Mouse (Mus musculus): ENCODE data around the gene 1500009L16Rik. TPM values are rescaled to one million over a fixed set of nuclear protein-coding genes. Genes with fewer than 3 reads are reported as not detected.

1500009L16Rik gene
- polyA plus RNA-seq, 1 experiment = 1.3 TPM

GRCm38 (mm10) chr10:83729076-83729475 is 6.4 kb downstream of the 1500009L16Rik start:
- Histone ChIP-seq H3K4me3 (ENCODE audit: insufficient read depth, low read depth, low read length) (no peak overlapping the region), H3K27me3 (replicated peaks; ENCODE audit: control insufficient read depth, insufficient read depth, low read length) (no peaks in the 10 kb centered on the region), H3K4me1 (ENCODE audit: control insufficient read depth, insufficient read depth, low read length) (no peaks in the 10 kb centered on the region), H3K27ac (ENCODE audit: insufficient read depth, low read depth, low read length) (no peak overlapping the region), H3K36me3 (ENCODE audit: control insufficient read depth, insufficient read depth, low read length) (no peaks in the 10 kb centered on the region)
- WGBS = 71% methylated on average over 3 of the region's 3 CpGs
- DNase-seq = no peak
- TF ChIP-seq POLR2A (IDR thresholded peaks at IDR 0.05; ENCODE audit: low read depth, low read length) = no peak
- TF ChIP-seq CTCF (conservative IDR thresholded peaks at IDR 0.05; ENCODE audit: insufficient read depth, insufficient read length, low read depth, low read length) = no peak

GRCm38 (mm10) chr10:83729492-83729891 is 6.8 kb downstream of the 1500009L16Rik start:
- Histone ChIP-seq H3K36me3 (ENCODE audit: control insufficient read depth, insufficient read depth, low read length) (no peaks in the 10 kb centered on the region), H3K27me3 (replicated peaks; ENCODE audit: control insufficient read depth, insufficient read depth, low read length) (no peaks in the 10 kb centered on the region), H3K27ac (ENCODE audit: insufficient read depth, low read depth, low read length) (no peak overlapping the region), H3K4me3 (ENCODE audit: insufficient read depth, low read depth, low read length) (no peak overlapping the region), H3K4me1 (ENCODE audit: control insufficient read depth, insufficient read depth, low read length) (no peaks in the 10 kb centered on the region)
- peak; percentile 80 for DNase-seq
- WGBS = 26% methylated on average over 7 of the region's 7 CpGs
- TF ChIP-seq CTCF (conservative IDR thresholded peaks at IDR 0.05; ENCODE audit: insufficient read depth, insufficient read length, low read depth, low read length) (peak; percentile 89), POLR2A (IDR thresholded peaks at IDR 0.05; ENCODE audit: low read depth, low read length) (no peak)

GRCm38 (mm10) chr10:83733725-83734124 is 11.1 kb downstream of the 1500009L16Rik start:
- Histone ChIP-seq H3K27me3 (replicated peaks; ENCODE audit: control insufficient read depth, insufficient read depth, low read length) (no peaks in the 10 kb centered on the region), H3K27ac (ENCODE audit: insufficient read depth, low read depth, low read length) (no peak overlapping the region), H3K4me1 (ENCODE audit: control insufficient read depth, insufficient read depth, low read length) (no peaks in the 10 kb centered on the region), H3K36me3 (ENCODE audit: control insufficient read depth, insufficient read depth, low read length) (no peaks in the 10 kb centered on the region), H3K4me3 (ENCODE audit: insufficient read depth, low read depth, low read length) (no peak overlapping the region)
- 90% methylated on average over 4 of the region's 4 CpGs for WGBS
- DNase-seq = no peak
- TF ChIP-seq CTCF (conservative IDR thresholded peaks at IDR 0.05; ENCODE audit: insufficient read depth, insufficient read length, low read depth, low read length) (no peak), POLR2A (IDR thresholded peaks at IDR 0.05; ENCODE audit: low read depth, low read length) (no peak)

- no peaks in the 10 kb centered on the region for H3K36me3 ChIP-seq (ENCODE audit: control insufficient read depth, insufficient read depth, low read length)
- H3K4me3 ChIP-seq (ENCODE audit: insufficient read depth, low read depth, low read length) = no peak overlapping the region
- TF ChIP-seq CTCF (conservative IDR thresholded peaks at IDR 0.05; ENCODE audit: insufficient read depth, insufficient read length, low read depth, low read length) = no peak
- no peak for TF ChIP-seq POLR2A (IDR thresholded peaks at IDR 0.05; ENCODE audit: low read depth, low read length)
- H3K27me3 ChIP-seq (replicated peaks; ENCODE audit: control insufficient read depth, insufficient read depth, low read length) = no peaks in the 10 kb centered on the region
- WGBS = 82% methylated on average over 15 of the region's 15 CpGs
- no peak for DNase-seq
- no peaks in the 10 kb centered on the region for H3K4me1 ChIP-seq (ENCODE audit: control insufficient read depth, insufficient read depth, low read length)
- no peak overlapping the region for H3K27ac ChIP-seq (ENCODE audit: insufficient read depth, low read depth, low read length)
Measured at GRCm38 (mm10) chr10:83738996-83739655, 16.5 kb downstream of the 1500009L16Rik start.

- Histone ChIP-seq H3K27me3 (replicated peaks; ENCODE audit: control insufficient read depth, insufficient read depth, low read length) (no peaks in the 10 kb centered on the region), H3K4me3 (ENCODE audit: insufficient read depth, low read depth, low read length) (no peak overlapping the region), H3K4me1 (ENCODE audit: control insufficient read depth, insufficient read depth, low read length) (no peaks in the 10 kb centered on the region), H3K36me3 (ENCODE audit: control insufficient read depth, insufficient read depth, low read length) (no peaks in the 10 kb centered on the region), H3K27ac (ENCODE audit: insufficient read depth, low read depth, low read length) (no peak overlapping the region)
- DNase-seq = no peak
- TF ChIP-seq POLR2A (IDR thresholded peaks at IDR 0.05; ENCODE audit: low read depth, low read length) (no peak), CTCF (conservative IDR thresholded peaks at IDR 0.05; ENCODE audit: insufficient read depth, insufficient read length, low read depth, low read length) (no peak)
- 64% methylated on average over 3 of the region's 3 CpGs for WGBS
Measured at GRCm38 (mm10) chr10:83744656-83745055, 22.0 kb downstream of the 1500009L16Rik start.

- TF ChIP-seq CTCF (conservative IDR thresholded peaks at IDR 0.05; ENCODE audit: insufficient read depth, insufficient read length, low read depth, low read length) = no peak
- no peak for TF ChIP-seq POLR2A (IDR thresholded peaks at IDR 0.05; ENCODE audit: low read depth, low read length)
- DNase-seq = no peak
- Histone ChIP-seq H3K27me3 (replicated peaks; ENCODE audit: control insufficient read depth, insufficient read depth, low read length) (no peaks in the 10 kb centered on the region), H3K4me3 (ENCODE audit: insufficient read depth, low read depth, low read length) (no peak overlapping the region), H3K36me3 (ENCODE audit: control insufficient read depth, insufficient read depth, low read length) (no peaks in the 10 kb centered on the region), H3K4me1 (ENCODE audit: control insufficient read depth, insufficient read depth, low read length) (no peaks in the 10 kb centered on the region), H3K27ac (ENCODE audit: insufficient read depth, low read depth, low read length) (no peak overlapping the region)
- WGBS = 96% methylated on average over 1 of the region's 1 CpGs
Measured at GRCm38 (mm10) chr10:83753056-83753455, 30.4 kb downstream of the 1500009L16Rik start.

- DNase-seq = no peak
- Histone ChIP-seq H3K27me3 (replicated peaks; ENCODE audit: control insufficient read depth, insufficient read depth, low read length) (no peaks in the 10 kb centered on the region), H3K4me3 (ENCODE audit: insufficient read depth, low read depth, low read length) (no peak overlapping the region), H3K4me1 (ENCODE audit: control insufficient read depth, insufficient read depth, low read length) (no peaks in the 10 kb centered on the region), H3K27ac (ENCODE audit: insufficient read depth, low read depth, low read length) (no peak overlapping the region), H3K36me3 (ENCODE audit: control insufficient read depth, insufficient read depth, low read length) (no peaks in the 10 kb centered on the region)
- TF ChIP-seq CTCF (conservative IDR thresholded peaks at IDR 0.05; ENCODE audit: insufficient read depth, insufficient read length, low read depth, low read length) = no peak
- TF ChIP-seq POLR2A (IDR thresholded peaks at IDR 0.05; ENCODE audit: low read depth, low read length) = no peak
- 53% methylated on average over 17 of the region's 17 CpGs for WGBS
Measured at GRCm38 (mm10) chr10:83757343-83757962, 34.8 kb downstream of the 1500009L16Rik start.
